Mouse (Mus musculus) CH12.LX (cell line): ENCODE data around the gene Ist1. TPM values are rescaled to one million over a fixed set of nuclear protein-coding genes. Genes with fewer than 3 reads are reported as not detected.

Source experiments
- polyA plus RNA-seq: library from polyadenylated mRNA; unstranded; fragments of >175 nt; gene quantifications from 2 replicates; pipeline ENCODE4 v1.2.1, GENCODE M21; 2012; ENCODE audit warnings: low read depth; ENCODE audit not compliant: insufficient read length
- total RNA-seq, 2 experiments: library from RNA; depleted of rRNA; stranded (reverse); fragments of 300-350 nt in 1 of 2; fragments of >200 nt in 1 of 2; gene quantifications; 2 replicates each; pipeline ENCODE4 v1.2.3; 2012 to 2014

Ist1 gene
- total and polyA plus RNA-seq, 3 experiments: 38.2 to 57.2 (median 53.1) TPM

Other genes with a start within 250 kb of the Ist1 start
- 0.04 TPM in 1 of 2 replicates, not detected in the other for gene Pmfbp1, start 199.2 kb downstream of the Ist1 start, total RNA-seq (2012; rRNA removed)
- gene Pmfbp1, start 199.2 kb downstream of the Ist1 start, total RNA-seq (2014; rRNA removed): 0.07 TPM in 1 of 2 replicates, not detected in the other
- gene Pmfbp1, start 199.2 kb downstream of the Ist1 start, polyA plus RNA-seq: 0.07 and 0.11 TPM in 2 replicates
- gene Dhx38, start 127.4 kb downstream of the Ist1 start, total RNA-seq (2012; rRNA removed): 41.7 and 49.1 TPM in 2 replicates
- gene Dhx38, start 127.4 kb downstream of the Ist1 start, total RNA-seq (2014; rRNA removed): 19.7 and 20.8 TPM in 2 replicates
- 51.0 and 56.0 TPM in 2 replicates for gene Dhx38, start 127.4 kb downstream of the Ist1 start, polyA plus RNA-seq
- 13.4 and 13.5 TPM in 2 replicates for gene Txnl4b, start 127.4 kb downstream of the Ist1 start, total RNA-seq (2012; rRNA removed)
- 17.0 and 17.8 TPM in 2 replicates for gene Txnl4b, start 127.4 kb downstream of the Ist1 start, total RNA-seq (2014; rRNA removed)
- 12.4 and 13.6 TPM in 2 replicates for gene Txnl4b, start 127.4 kb downstream of the Ist1 start, polyA plus RNA-seq
- gene Hp, start 114.1 kb downstream of the Ist1 start, total RNA-seq (2012; rRNA removed): not detected in 2 replicates
- not detected in 2 replicates for gene Hp, start 114.1 kb downstream of the Ist1 start, total RNA-seq (2014; rRNA removed)
- gene Hp, start 114.1 kb downstream of the Ist1 start, polyA plus RNA-seq: not detected in 2 replicates
- gene Dhodh, start 84.6 kb downstream of the Ist1 start, total RNA-seq (2012; rRNA removed): 41.8 and 43.6 TPM in 2 replicates
- 38.5 and 40.4 TPM in 2 replicates for gene Dhodh, start 84.6 kb downstream of the Ist1 start, total RNA-seq (2014; rRNA removed)
- gene Dhodh, start 84.6 kb downstream of the Ist1 start, polyA plus RNA-seq: 37.8 and 43.8 TPM in 2 replicates
- gene Pkd1l3, start 78.7 kb downstream of the Ist1 start, total RNA-seq (2012; rRNA removed): 5.8 and 6.0 TPM in 2 replicates
- 3.1 and 3.5 TPM in 2 replicates for gene Pkd1l3, start 78.7 kb downstream of the Ist1 start, total RNA-seq (2014; rRNA removed)
- 9.6 and 10.0 TPM in 2 replicates for gene Pkd1l3, start 78.7 kb downstream of the Ist1 start, polyA plus RNA-seq
- 5.0 and 5.1 TPM in 2 replicates for gene Zfp821, start 12.3 kb upstream of the Ist1 start, total RNA-seq (2012; rRNA removed)
- 3.4 and 4.1 TPM in 2 replicates for gene Zfp821, start 12.3 kb upstream of the Ist1 start, total RNA-seq (2014; rRNA removed)
- 4.1 and 5.2 TPM in 2 replicates for gene Zfp821, start 12.3 kb upstream of the Ist1 start, polyA plus RNA-seq
- gene Atxn1l, start 44.5 kb upstream of the Ist1 start, total RNA-seq (2012; rRNA removed): 6.8 and 7.6 TPM in 2 replicates
- 4.1 and 4.6 TPM in 2 replicates for gene Atxn1l, start 44.5 kb upstream of the Ist1 start, total RNA-seq (2014; rRNA removed)
- 15.2 and 18.5 TPM in 2 replicates for gene Atxn1l, start 44.5 kb upstream of the Ist1 start, polyA plus RNA-seq
- 29.5 and 32.9 TPM in 2 replicates for gene Ap1g1, start 85.3 kb upstream of the Ist1 start, total RNA-seq (2012; rRNA removed)
- gene Ap1g1, start 85.3 kb upstream of the Ist1 start, total RNA-seq (2014; rRNA removed): 39.6 and 40.8 TPM in 2 replicates
- 54.7 and 60.4 TPM in 2 replicates for gene Ap1g1, start 85.3 kb upstream of the Ist1 start, polyA plus RNA-seq
- gene Phlpp2, start 175.3 kb upstream of the Ist1 start, total RNA-seq (2012; rRNA removed): 3.1 and 3.8 TPM in 2 replicates
- 2.9 and 3.5 TPM in 2 replicates for gene Phlpp2, start 175.3 kb upstream of the Ist1 start, total RNA-seq (2014; rRNA removed)
- gene Phlpp2, start 175.3 kb upstream of the Ist1 start, polyA plus RNA-seq: 8.9 and 9.2 TPM in 2 replicates